Comparison of ENCODE assay signal across 11 mouse cellular contexts in genomic region chr3:27209707-27210106, GRCm38 (mm10). TPM values are rescaled to one million over a fixed set of nuclear protein-coding genes. Genes with fewer than 3 reads are reported as not detected.
DNase-seq lines count a peak whose midpoint lies in the region; ATAC-seq and TF ChIP-seq lines count a peak whose summit lies in the region.
"Had no signal": no experiment of that assay in that cellular context is flagged by ENCODE, and none has a peak within 500 bp of the region (broad histone marks: within the 10 kb centered on the region; RNA-seq: fewer than 3 reads in every experiment).

No protein-coding gene starts in this region.

- no peaks in the 10 kb centered on the region for H3K9me3 ChIP-seq in forebrain, embryonic 15.5 days
- H3K9me3 ChIP-seq in forebrain, embryonic 11.5 days (ENCODE audit: control insufficient read depth, low read length): peaks cover 3% of the 10 kb centered on the region; the same call in 1 of the 2 replicates
- H3K9me3 ChIP-seq: stomach, embryonic 15.5 days had no signal

- 78% methylated on average over 9 of the region's 9 CpGs for WGBS in forebrain, embryonic 15.5 days
- WGBS in forebrain, embryonic 11.5 days: 89% methylated on average over 9 of the region's 9 CpGs

- intact Hi-C loops in left cerebral cortex, adult 2 months (cut with DNase I): no loop called here

- H3K27ac ChIP-seq in forebrain, embryonic 15.5 days (replicated peaks): no peak overlapping the region
- no peak overlapping the region for H3K27ac ChIP-seq in forebrain, embryonic 11.5 days (ENCODE audit: low read depth, low read length)
- no peak overlapping the region; the same call in 1 of the 2 replicates for H3K27ac ChIP-seq in left cerebral cortex, adult 2 months
- H3K27ac ChIP-seq: stomach, embryonic 15.5 days had no signal

- H3K4me2 ChIP-seq in forebrain, embryonic 15.5 days (replicated peaks): no peak overlapping the region
- H3K4me2 ChIP-seq in forebrain, embryonic 11.5 days (ENCODE audit: low read depth, low read length, severe bottlenecking): no peak overlapping the region
- H3K4me2 ChIP-seq: stomach, embryonic 15.5 days had no signal

- H3K27me3 ChIP-seq in forebrain, embryonic 15.5 days: no peaks in the 10 kb centered on the region
- no peaks in the 10 kb centered on the region for H3K27me3 ChIP-seq in forebrain, embryonic 11.5 days (ENCODE audit: control insufficient read depth, insufficient read depth, low read length)
- H3K27me3 ChIP-seq: stomach, embryonic 15.5 days had no signal

- no peak for DNase-seq in forebrain, embryonic 11.5 days (ENCODE audit: low spot score)
- DNase-seq in right cerebral cortex, postnatal 25 days: peak; percentile 59
- DNase-seq in right cerebral cortex, postnatal 10 days (ENCODE audit: low spot score in 2 of 2): no peak
- peak; percentile 42 for DNase-seq in left cerebral cortex, adult 2 months (ENCODE audit: extremely low spot score in 1 of 2, low spot score in 2 of 2)
- peak; percentile 83 for DNase-seq in telencephalon, adult 2 months (ENCODE audit: low read depth, low spot score)
- DNase-seq in thymus, postnatal 36 days: no peak
- no peak for DNase-seq in ovary, adult 18-20 months (ENCODE audit: low spot score)
- DNase-seq: cerebellum, postnatal 25 days; heart, adult 11 months had no signal

- no peaks in the 10 kb centered on the region for H3K4me1 ChIP-seq in forebrain, embryonic 15.5 days
- no peaks in the 10 kb centered on the region for H3K4me1 ChIP-seq in forebrain, embryonic 11.5 days (replicated peaks; ENCODE audit: control insufficient read depth, insufficient read depth, low read length)

- H3K36me3 ChIP-seq in forebrain, embryonic 15.5 days: no peaks in the 10 kb centered on the region
- no peaks in the 10 kb centered on the region for H3K36me3 ChIP-seq in forebrain, embryonic 11.5 days (ENCODE audit: control insufficient read depth, insufficient read depth, low read length)
- H3K36me3 ChIP-seq: stomach, embryonic 15.5 days had no signal

- TF ChIP-seq CTCF in left cerebral cortex, adult 2 months (IDR thresholded peaks at IDR 0.05): no peak

- H3K9ac ChIP-seq in forebrain, embryonic 15.5 days (replicated peaks): no peak overlapping the region
- H3K9ac ChIP-seq in forebrain, embryonic 11.5 days (ENCODE audit: low read length): no peak overlapping the region
- H3K9ac ChIP-seq: stomach, embryonic 15.5 days had no signal

- no peak overlapping the region for H3K4me3 ChIP-seq in forebrain, embryonic 15.5 days
- no peak overlapping the region for H3K4me3 ChIP-seq in forebrain, embryonic 11.5 days (ENCODE audit: low read depth, low read length)
- no peak overlapping the region for H3K4me3 ChIP-seq in left cerebral cortex, adult 2 months
- H3K4me3 ChIP-seq: stomach, embryonic 15.5 days had no signal

- 0 out of 2 replicates have a peak, but pooled peaks have one; percentile 51 for ATAC-seq in forebrain, embryonic 15.5 days (replicated peaks)
- no peak for ATAC-seq in forebrain, embryonic 11.5 days (replicated peaks; ENCODE audit: low FRiP score)

RNA-seq across cellular contexts. Expression of gene Nceh1, which starts 26.9 kb away (rescaled TPM):
- 6.9 and 7.2 TPM in 2 replicates for polyA plus RNA-seq in forebrain, embryonic 15.5 days (2015; fragmentation: Nextera tagmentation; extraction: Ambion mirVana)
- polyA plus RNA-seq in forebrain, embryonic 11.5 days (2014; fragmentation: Nextera tagmentation; extraction: Ambion mirVana): 3.3 and 3.4 TPM in 2 replicates
- 100 to 1,000 TPM; 112 to 116 TPM for total RNA-seq in left cerebral cortex, adult 2 months (2021)

RNA-seq across cellular contexts. Expression of gene Ect2, which starts 56.0 kb away (rescaled TPM):
- polyA plus RNA-seq in forebrain, embryonic 15.5 days (2015; fragmentation: Nextera tagmentation; extraction: Ambion mirVana): 34.2 and 34.7 TPM in 2 replicates
- 124 and 136 TPM in 2 replicates for polyA plus RNA-seq in forebrain, embryonic 11.5 days (2014; fragmentation: Nextera tagmentation; extraction: Ambion mirVana)
- 1 to 10 TPM in 1 of 2 experiments, under 1 TPM in 1; 0.79 to 1.4 TPM for total RNA-seq in left cerebral cortex, adult 2 months (2021)

Comparison
In these comparisons a context has a peak if more than half of its experiments do, and no peak if none do; other contexts are left out.
1. DNase-seq: peak in right cerebral cortex, postnatal 25 days (single experiment), left cerebral cortex, adult 2 months (2 of 2) and telencephalon, adult 2 months (single experiment); none in forebrain, embryonic 11.5 days (single experiment), right cerebral cortex, postnatal 10 days (0 of 2), thymus, postnatal 36 days (0 of 2) and ovary, adult 18-20 months (single experiment).